Mouse (Mus musculus) limb, embryonic 11.5 days (tissue): ENCODE data around the gene Kank1. TPM values are rescaled to one million over a fixed set of nuclear protein-coding genes. Genes with fewer than 3 reads are reported as not detected.

Experiments
- ATAC-seq: fragments of 200-750 bp; cut with Nextera tagmentation; 2 replicates; pipeline ENCODE4 v1.8.0; 2017; ENCODE audit warnings: low read depth; ENCODE audit not compliant: insufficient number of reproducible peaks, low FRiP score, low TSS enrichment
- DNase-seq: peaks from one replicate; pipeline ENCODE4 v3.0.0-alpha.2; 2015; ENCODE audit warnings: low spot score
- H3K27ac ChIP-seq: fragments of 300-500 bp; sonication (generic); replicated peaks from 2 replicates; pipeline ENCODE4 v1.5.1; 2014; ENCODE audit warnings: low read depth, mild to moderate bottlenecking, low read length
- H3K27me3 ChIP-seq: fragments of 300-500 bp; sonication (generic); 2 replicates; pipeline ENCODE4 v1.6.1; 2014; ENCODE audit warnings: mild to moderate bottlenecking, low read length, mixed read lengths; ENCODE audit not compliant: control insufficient read depth, insufficient read depth
- H3K36me3 ChIP-seq: fragments of 300-500 bp; sonication (generic); 2 replicates; pipeline ENCODE4 v1.6.1; 2014; ENCODE audit warnings: mild to moderate bottlenecking, low read length, moderate library complexity, mixed read lengths; ENCODE audit not compliant: control insufficient read depth, insufficient read depth
- H3K4me1 ChIP-seq: fragments of 300-500 bp; sonication (generic); 2 replicates; pipeline ENCODE4 v1.6.1; 2014; ENCODE audit warnings: low read length, mixed read lengths; ENCODE audit not compliant: control insufficient read depth, insufficient read depth
- H3K4me2 ChIP-seq: fragments of 300-500 bp; sonication (generic); 2 replicates; pipeline ENCODE4 v1.6.1; 2014; ENCODE audit warnings: low read depth, mild to moderate bottlenecking, moderate library complexity; ENCODE audit not compliant: severe bottlenecking
- H3K4me3 ChIP-seq: fragments of 300-500 bp; sonication (generic); 2 replicates; pipeline ENCODE4 v1.5.1; 2014; ENCODE audit warnings: low read depth, low read length
- H3K9ac ChIP-seq: fragments of 300-500 bp; sonication (generic); 2 replicates; pipeline ENCODE4 v1.6.1; 2014; ENCODE audit warnings: mild to moderate bottlenecking, low read length
- H3K9me3 ChIP-seq: fragments of 300-500 bp; sonication (generic); 2 replicates; pipeline ENCODE4 v1.6.1; 2016; ENCODE audit warnings: low read length; ENCODE audit not compliant: control insufficient read depth
- whole genome bisulfite sequencing: fragments of 180-500 bp; shearing (Covaris S2); extraction: QIAGEN DNeasy Blood & Tissue Kit; methylation state at CpG from one replicate; pipeline ENCODE4 v1.1.7; 2014; 5-methylcytosine and 5-hydroxymethylcytosine counted together
- polyA plus RNA-seq: library from polyadenylated mRNA; unstranded; fragments of >200 nt; fragmentation: Nextera tagmentation; extraction: Ambion mirVana; gene quantifications from 2 replicates; pipeline ENCODE4 v1.2.1, GENCODE M21; 2014

The Kank1 gene
- polyA plus RNA-seq, 1 experiment from 2014 or later: 41.7 TPM

DNA sequence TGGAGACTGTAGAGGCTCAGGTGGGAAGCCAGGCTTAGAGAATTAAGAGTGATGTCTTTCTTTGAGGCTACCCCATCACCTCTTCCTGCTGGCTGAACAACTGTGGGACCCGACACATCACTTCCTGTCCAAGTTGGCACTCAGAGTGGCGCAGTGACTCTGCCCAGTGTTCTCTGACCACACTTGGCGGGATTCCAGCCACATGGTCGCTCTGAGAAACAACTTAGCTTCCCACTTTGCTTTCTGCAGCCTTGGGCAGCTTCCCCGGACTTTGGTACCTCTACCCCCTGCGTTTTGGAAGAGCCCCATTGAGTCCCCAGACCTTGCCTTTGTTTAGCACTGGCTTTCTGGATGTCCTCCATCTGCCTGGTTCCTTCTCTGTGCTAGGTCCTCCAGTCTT, 31.8 kb downstream of the Kank1 start:
- no peaks in the 10 kb centered on the region for H3K36me3 ChIP-seq
- no peak overlapping the region for H3K27ac ChIP-seq
- H3K9me3 ChIP-seq: no peaks in the 10 kb centered on the region
- no peaks in the 10 kb centered on the region for H3K27me3 ChIP-seq
- 88% methylated on average over 6 of the region's 6 CpGs for WGBS
- DNase-seq (no peak), ATAC-seq (no peak)
- H3K4me2 ChIP-seq: no peak overlapping the region
- H3K4me3 ChIP-seq: no peak overlapping the region
- H3K9ac ChIP-seq: no peak overlapping the region
- peaks cover 6% of the 10 kb centered on the region for H3K4me1 ChIP-seq

DNA sequence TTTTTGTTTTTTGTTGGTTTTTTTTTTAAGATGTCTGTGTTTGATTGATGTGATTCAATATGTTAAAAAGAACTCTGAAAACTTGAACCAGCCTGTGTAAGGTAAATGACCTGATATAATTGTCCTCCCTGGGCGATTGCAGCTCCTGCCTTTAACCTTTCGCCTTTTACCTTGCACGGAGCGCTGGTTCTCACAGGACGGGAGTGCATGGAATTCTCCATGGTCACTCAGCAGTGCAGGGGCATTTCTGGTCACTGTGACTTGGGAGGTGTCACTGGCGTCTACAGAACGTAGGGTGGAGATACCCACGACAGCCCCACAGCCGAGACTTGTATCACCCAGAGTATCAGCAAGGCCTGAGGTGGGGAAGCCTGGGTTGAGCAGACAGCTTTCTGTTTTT, 34.8 kb downstream of the Kank1 start:
- peaks cover 8% of the 10 kb centered on the region for H3K4me1 ChIP-seq
- H3K4me2 ChIP-seq: no peak overlapping the region
- no peak overlapping the region for H3K9ac ChIP-seq
- no peak overlapping the region for H3K27ac ChIP-seq
- DNase-seq: no peak
- H3K4me3 ChIP-seq: no peak overlapping the region
- no peaks in the 10 kb centered on the region for H3K27me3 ChIP-seq
- ATAC-seq: no peak
- H3K9me3 ChIP-seq: 0 out of 2 replicates have a peak, but pooled peaks cover 2% of the 10 kb centered on the region
- no peaks in the 10 kb centered on the region for H3K36me3 ChIP-seq
- WGBS: 54% methylated on average over 9 of the region's 9 CpGs

DNA sequence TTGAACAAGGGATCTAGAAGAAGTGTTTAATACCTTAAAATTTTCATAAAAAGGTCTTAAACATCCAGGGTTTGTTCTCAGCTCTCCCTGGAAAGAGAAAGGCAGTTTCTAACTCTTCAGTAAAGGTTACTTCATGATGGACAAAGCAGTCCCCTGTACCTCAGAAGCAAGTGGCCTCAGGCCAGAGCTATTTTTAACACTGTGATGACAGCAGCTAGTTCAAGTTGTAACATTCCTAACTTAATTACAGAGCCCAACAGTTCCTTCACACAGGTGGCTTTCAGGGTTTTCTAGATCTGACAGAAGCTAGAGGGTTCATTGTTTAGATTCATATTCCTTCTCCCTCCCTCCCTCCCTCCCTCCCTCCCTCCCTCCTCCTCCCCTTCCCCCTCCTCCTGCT, 36.4 kb downstream of the Kank1 start:
- Histone ChIP-seq H3K36me3 (no peaks in the 10 kb centered on the region), H3K9ac (no peak overlapping the region), H3K27ac (no peak overlapping the region), H3K27me3 (no peaks in the 10 kb centered on the region), H3K4me2 (no peak overlapping the region), H3K9me3 (0 out of 2 replicates have a peak, but pooled peaks cover 2% of the 10 kb centered on the region), H3K4me1 (peaks cover 8% of the 10 kb centered on the region), H3K4me3 (no peak overlapping the region)
- peak; percentile 47 for DNase-seq
- ATAC-seq: no peak

DNA sequence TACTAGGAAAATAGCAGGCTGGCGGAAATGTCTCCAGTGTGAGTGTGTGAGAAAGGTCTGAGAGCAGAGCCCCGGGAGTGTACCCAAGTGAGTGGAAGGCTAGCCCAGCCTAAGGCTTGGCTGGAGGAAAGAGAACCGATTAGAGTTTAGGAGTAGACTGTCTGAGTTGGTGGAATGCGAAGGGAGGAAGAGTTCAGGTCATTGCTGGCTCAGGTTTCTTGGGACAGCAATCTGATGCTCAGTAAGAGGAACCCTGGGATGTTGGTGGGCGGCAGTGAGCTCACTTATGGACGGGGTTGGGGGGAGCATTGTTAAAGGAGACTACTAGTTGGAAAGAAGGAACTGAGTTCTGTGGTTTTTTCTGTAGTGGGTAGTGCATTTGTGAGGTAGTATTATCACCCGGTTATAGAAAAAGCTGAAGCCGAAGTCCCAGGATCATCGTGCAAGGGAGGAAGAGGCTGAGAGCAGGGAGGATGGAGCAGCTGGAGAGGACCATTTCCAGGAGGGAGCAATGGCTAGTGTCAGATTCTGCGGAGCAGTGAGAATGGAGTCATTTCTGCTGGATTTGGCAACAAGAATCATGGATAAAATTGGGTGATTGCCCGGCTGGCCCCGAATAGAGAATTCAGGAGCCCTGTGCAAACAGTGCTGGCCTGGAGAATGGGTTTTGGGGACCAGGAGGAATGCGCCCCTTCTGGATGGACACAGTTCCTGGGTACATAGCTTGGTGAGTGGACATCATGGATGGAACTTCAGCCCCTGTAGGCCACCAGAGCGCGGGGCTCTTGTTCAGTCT, 40.0 kb downstream of the Kank1 start:
- no peak for DNase-seq
- peaks cover 5% of the 10 kb centered on the region for H3K4me1 ChIP-seq
- no peak overlapping the region for H3K9ac ChIP-seq
- H3K4me2 ChIP-seq: no peak overlapping the region
- H3K36me3 ChIP-seq: no peaks in the 10 kb centered on the region
- H3K9me3 ChIP-seq: 0 out of 2 replicates have a peak, but pooled peaks cover 2% of the 10 kb centered on the region
- H3K27ac ChIP-seq: no peak overlapping the region
- 87% methylated on average over 15 of the region's 15 CpGs for WGBS
- no peak for ATAC-seq
- H3K4me3 ChIP-seq: no peak overlapping the region
- no peaks in the 10 kb centered on the region for H3K27me3 ChIP-seq

DNA sequence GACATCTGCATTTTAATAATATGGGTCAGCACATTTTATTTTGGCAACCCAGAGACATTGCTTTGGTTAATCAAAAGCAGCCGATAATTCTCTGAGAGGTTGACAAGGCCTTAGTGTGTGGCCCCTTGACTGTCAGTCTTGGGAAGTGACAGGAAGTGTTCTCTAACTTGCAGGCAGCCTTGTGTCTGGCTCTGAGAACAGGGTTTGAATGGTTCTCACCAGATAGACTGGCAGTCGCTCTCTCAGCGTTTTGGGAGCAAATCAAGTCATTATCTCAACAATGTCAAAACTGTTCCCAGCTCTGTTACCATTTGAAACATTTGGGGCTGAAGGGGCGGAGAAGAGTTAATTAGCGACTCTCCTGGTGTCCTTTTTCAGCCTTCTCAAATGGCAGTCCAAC, 41.0 kb downstream of the Kank1 start:
- Histone ChIP-seq H3K4me2 (no peak overlapping the region), H3K36me3 (no peaks in the 10 kb centered on the region), H3K4me3 (no peak overlapping the region), H3K27ac (no peak overlapping the region), H3K9ac (no peak overlapping the region), H3K4me1 (peaks cover 3% of the 10 kb centered on the region), H3K27me3 (no peaks in the 10 kb centered on the region), H3K9me3 (0 out of 2 replicates have a peak, but pooled peaks cover 2% of the 10 kb centered on the region)
- WGBS: 33% methylated on average over 5 of the region's 5 CpGs
- DNase-seq (no peak), ATAC-seq (no peak)

DNA sequence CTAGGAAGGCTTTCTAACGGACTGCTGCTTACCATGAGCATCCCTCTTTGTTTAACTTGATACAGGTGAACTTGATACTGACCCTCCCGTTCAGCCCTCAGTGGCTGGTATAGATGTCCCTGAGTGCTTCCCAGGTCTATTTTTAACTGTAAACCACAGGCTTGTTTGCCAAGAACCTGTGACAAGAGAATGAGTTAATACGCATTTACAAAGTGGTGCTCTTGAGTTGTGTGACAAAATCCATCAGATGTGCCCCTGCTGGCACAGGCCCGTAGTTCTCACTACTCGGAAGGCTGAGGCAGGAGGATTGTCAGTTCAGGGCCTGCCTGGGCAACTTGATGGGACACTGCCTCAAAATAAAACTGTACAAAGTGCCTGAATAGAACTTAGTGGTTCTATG, 42.8 kb downstream of the Kank1 start:
- no peak for ATAC-seq
- WGBS: 91% methylated on average over 5 of the region's 5 CpGs
- no peaks in the 10 kb centered on the region for H3K36me3 ChIP-seq
- H3K4me2 ChIP-seq: no peak overlapping the region
- H3K9ac ChIP-seq: no peak overlapping the region
- no peak overlapping the region for H3K4me3 ChIP-seq
- H3K9me3 ChIP-seq: 0 out of 2 replicates have a peak, but pooled peaks cover 2% of the 10 kb centered on the region
- H3K27me3 ChIP-seq: no peaks in the 10 kb centered on the region
- H3K27ac ChIP-seq: no peak overlapping the region
- no peak for DNase-seq
- no peaks in the 10 kb centered on the region for H3K4me1 ChIP-seq

DNA sequence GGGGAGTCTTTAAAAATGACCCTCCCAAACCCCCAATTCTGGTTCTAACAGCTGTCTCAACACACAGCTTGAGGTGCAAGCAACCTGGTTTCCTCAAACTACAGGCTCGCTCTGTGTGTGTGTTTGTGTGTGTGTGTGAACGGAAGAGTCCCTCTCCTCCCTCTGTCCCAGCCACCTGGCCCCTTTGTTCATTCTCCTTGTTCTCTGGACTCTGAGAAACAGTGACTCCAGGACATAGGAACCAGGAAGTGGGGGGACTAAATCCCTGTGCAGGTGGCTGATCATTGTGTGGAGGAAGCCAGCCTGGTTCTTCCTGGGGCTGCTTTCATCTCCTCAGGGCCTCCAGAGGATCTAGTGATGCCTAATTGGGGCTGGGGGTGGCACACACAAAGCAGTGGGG, 46.9 kb downstream of the Kank1 start:
- Histone ChIP-seq H3K9ac (no peak overlapping the region), H3K4me2 (no peak overlapping the region), H3K4me3 (no peak overlapping the region), H3K4me1 (peaks cover 4% of the 10 kb centered on the region; the same call in 1 of the 2 replicates), H3K9me3 (no peaks in the 10 kb centered on the region), H3K36me3 (no peaks in the 10 kb centered on the region), H3K27ac (no peak overlapping the region), H3K27me3 (no peaks in the 10 kb centered on the region)
- ATAC-seq: no peak
- WGBS: 71% methylated on average over 2 of the region's 2 CpGs
- DNase-seq: no peak

DNA sequence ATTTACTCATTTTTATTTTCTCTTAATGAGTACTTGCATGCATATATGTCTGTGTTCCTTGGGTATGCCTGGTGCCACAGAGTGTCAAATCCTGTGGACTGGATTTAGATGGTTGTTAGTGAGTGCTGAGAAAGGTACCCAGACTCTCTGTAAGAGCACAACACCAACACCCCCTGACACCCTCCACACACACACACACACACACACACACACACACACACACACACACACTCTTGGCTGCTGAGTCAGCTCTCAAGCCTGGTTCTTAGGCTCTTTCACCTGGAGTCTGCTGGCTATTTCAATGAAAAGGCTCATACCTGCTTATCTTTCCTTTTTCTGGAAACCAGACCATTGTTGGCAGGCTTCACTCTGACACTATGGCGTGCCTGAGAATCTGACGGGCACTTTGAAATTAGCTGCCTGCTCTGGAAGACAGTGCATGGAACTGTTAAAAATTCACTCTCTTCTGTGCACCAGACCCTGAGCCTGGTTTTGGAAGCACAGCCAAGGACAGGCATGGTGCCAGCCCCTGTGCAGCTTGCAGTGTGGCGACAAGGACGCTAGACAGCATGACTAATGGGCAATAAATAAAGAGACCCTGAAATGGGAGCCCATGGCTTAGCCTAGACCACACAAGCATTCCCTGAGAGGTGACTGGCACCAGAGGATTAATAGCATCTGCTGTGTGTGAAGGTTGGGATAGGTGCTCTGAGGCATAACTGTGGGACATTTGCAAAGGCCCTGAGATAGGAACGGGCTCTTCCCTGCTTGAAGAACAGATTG, 49.2 kb downstream of the Kank1 start:
- H3K27me3 ChIP-seq: no peaks in the 10 kb centered on the region
- no peaks in the 10 kb centered on the region for H3K9me3 ChIP-seq
- no peak overlapping the region for H3K27ac ChIP-seq
- H3K4me2 ChIP-seq: no peak overlapping the region
- peaks cover 4% of the 10 kb centered on the region; the same call in 1 of the 2 replicates for H3K4me1 ChIP-seq
- H3K36me3 ChIP-seq: no peaks in the 10 kb centered on the region
- WGBS: 37% methylated on average over 5 of the region's 5 CpGs
- H3K4me3 ChIP-seq: no peak overlapping the region
- H3K9ac ChIP-seq: no peak overlapping the region
- no peak for ATAC-seq
- no peak for DNase-seq
